Mouse (Mus musculus): ENCODE results near the gene Ascc1. TPM values are rescaled to one million over a fixed set of nuclear protein-coding genes. Genes with fewer than 3 reads are reported as not detected.
A peak's percentile ranks its signal among the peaks of the same experiment; 100 is the strongest.

Ascc1 gene
- total and polyA plus RNA-seq, 3 experiments, result 17.0 to 37.9 TPM; not detected in 1

- Histone ChIP-seq H3K4me3 (ENCODE audit: control insufficient read depth in 1 of 2, insufficient read depth in 1 of 2, low read depth in 2 of 2, low read length in 2 of 2) (peak overlapping the region in 1 of 2 experiments; percentile 13; a peak in 1 of 4 replicates), H3K9me3 (replicated peaks; ENCODE audit: insufficient read depth, low read length) (no peaks in the 10 kb centered on the region), H3K79me2 (ENCODE audit: control insufficient read depth, insufficient read depth, low read length, poor library complexity) (no peaks in the 10 kb centered on the region), H3K36me3 (ENCODE audit: control insufficient read depth in 1 of 2, insufficient read depth in 2 of 2, low read length in 2 of 2) (peaks cover 0 to 35% of the 10 kb centered on the region in 2 experiments; a peak in 2 of 4 replicates), H3K27ac (ENCODE audit: control insufficient read depth, low read depth, low read length) (peak overlapping the region; percentile 4; the same call in 1 of the 2 replicates), H3K9ac (ENCODE audit: control insufficient read depth, low read depth, low read length, poor library complexity, severe bottlenecking) (peak overlapping the region; percentile 35), H3K4me1 (ENCODE audit: control insufficient read depth in 1 of 2, insufficient read depth in 2 of 2, low read length in 2 of 2) (peaks cover 21 to 40% of the 10 kb centered on the region in 2 experiments), H3K27me3 (ENCODE audit: control insufficient read depth in 1 of 2, insufficient read depth in 2 of 2, low read length in 2 of 2) (no peaks in the 10 kb centered on the region)
- DNase-seq (ENCODE audit: low read depth, low spot score), result peak; percentile 87
- TF ChIP-seq MAFK (IDR thresholded peaks at IDR 0.05; ENCODE audit: borderline replicate concordance, low read depth, low read length) (no peak), ELF1 (IDR thresholded peaks at IDR 0.05; ENCODE audit: low read depth, low read length) (0 out of 2 replicates have a peak, but pooled peaks have one; percentile 10), MXI1 (IDR thresholded peaks at IDR 0.05; ENCODE audit: low read depth, low read length) (peak; percentile 18; the same call in 1 of the 2 replicates), GATA1 (IDR thresholded peaks at IDR 0.05; ENCODE audit: low read depth, low read length) (peak; percentile 8; the same call in 1 of the 2 replicates)
These were observed 23.5 kb upstream of the Ascc1 start for GRCm38 (mm10) chr10:59978873-59979743.

- peaks cover 12 to 26% of the 10 kb centered on the region in 2 experiments for H3K4me1 ChIP-seq (ENCODE audit: control insufficient read depth in 1 of 2, insufficient read depth in 2 of 2, low read length in 2 of 2)
- TF ChIP-seq GATA1 (IDR thresholded peaks at IDR 0.05; ENCODE audit: low read depth, low read length), result peak; percentile 55; the same call in 1 of the 2 replicates
- no peak for TF ChIP-seq BHLHE40 (IDR thresholded peaks at IDR 0.05; ENCODE audit: borderline replicate concordance, low read depth, low read length)
- peak; percentile 30 for TF ChIP-seq TAL1 (IDR thresholded peaks at IDR 0.05; ENCODE audit: low read length)
- TF ChIP-seq EP300 (IDR thresholded peaks at IDR 0.05; ENCODE audit: low read depth in 1 of 2, low read length in 2 of 2), result peak in 1 of 2 experiments; percentile 26; a peak in 1 of 4 replicates
- H3K79me2 ChIP-seq (ENCODE audit: control insufficient read depth, insufficient read depth, low read length, poor library complexity), result no peaks in the 10 kb centered on the region
- no peak overlapping the region for H3K4me3 ChIP-seq (ENCODE audit: control insufficient read depth in 1 of 2, insufficient read depth in 1 of 2, low read depth in 2 of 2, low read length in 2 of 2)
- no peak overlapping the region for H3K9ac ChIP-seq (ENCODE audit: control insufficient read depth, low read depth, low read length, poor library complexity, severe bottlenecking)
- H3K36me3 ChIP-seq (ENCODE audit: control insufficient read depth in 1 of 2, insufficient read depth in 2 of 2, low read length in 2 of 2), result peaks cover 0 to 26% of the 10 kb centered on the region in 2 experiments; a peak in 2 of 4 replicates
- H3K27ac ChIP-seq (ENCODE audit: control insufficient read depth, low read depth, low read length), result no peak overlapping the region
- DNase-seq (ENCODE audit: low read depth, low spot score), result peak; percentile 51
- H3K9me3 ChIP-seq (replicated peaks; ENCODE audit: insufficient read depth, low read length), result no peaks in the 10 kb centered on the region
- H3K27me3 ChIP-seq (ENCODE audit: control insufficient read depth in 1 of 2, insufficient read depth in 2 of 2, low read length in 2 of 2), result no peaks in the 10 kb centered on the region
These were observed 21.8 kb upstream of the Ascc1 start for GRCm38 (mm10) chr10:59980815-59981244.

DNA sequence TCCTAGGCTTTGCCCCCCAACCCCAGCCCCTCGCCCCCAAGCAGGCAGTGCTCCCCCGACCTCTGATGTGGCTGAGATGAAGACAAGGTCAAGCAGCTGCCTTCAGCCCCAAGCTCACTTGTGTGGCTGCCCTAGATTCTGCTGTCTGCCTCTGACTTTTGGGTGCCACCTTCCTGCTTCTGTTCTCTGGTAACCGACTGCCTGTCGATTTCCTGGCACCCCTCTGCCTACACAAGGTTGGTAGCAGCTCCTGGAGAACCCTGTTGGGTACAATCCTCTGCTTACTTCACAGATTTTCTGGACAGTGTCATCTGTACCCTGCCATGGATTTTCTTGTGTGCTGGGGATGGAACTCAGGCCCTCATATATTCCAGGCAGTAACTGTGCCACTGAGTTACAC lies 21.3 kb upstream of the Ascc1 start:
- DNase-seq (ENCODE audit: low read depth, low spot score), result no peak
- no peak overlapping the region for H3K9ac ChIP-seq (ENCODE audit: control insufficient read depth, low read depth, low read length, poor library complexity, severe bottlenecking)
- no peak for TF ChIP-seq ZC3H11A (IDR thresholded peaks at IDR 0.05; ENCODE audit: low read depth, low read length)
- 0 out of 2 replicates have a peak, but pooled peaks have one; percentile 28 for TF ChIP-seq POLR2AphosphoS2 (IDR thresholded peaks at IDR 0.05; ENCODE audit: low read length)
- H3K9me3 ChIP-seq (replicated peaks; ENCODE audit: insufficient read depth, low read length), result no peaks in the 10 kb centered on the region
- H3K4me3 ChIP-seq (ENCODE audit: control insufficient read depth in 1 of 2, insufficient read depth in 1 of 2, low read depth in 2 of 2, low read length in 2 of 2), result no peak overlapping the region
- H3K79me2 ChIP-seq (ENCODE audit: control insufficient read depth, insufficient read depth, low read length, poor library complexity), result no peaks in the 10 kb centered on the region
- H3K27me3 ChIP-seq (ENCODE audit: control insufficient read depth in 1 of 2, insufficient read depth in 2 of 2, low read length in 2 of 2), result no peaks in the 10 kb centered on the region
- no peak overlapping the region for H3K27ac ChIP-seq (ENCODE audit: control insufficient read depth, low read depth, low read length)
- H3K36me3 ChIP-seq (ENCODE audit: control insufficient read depth in 1 of 2, insufficient read depth in 2 of 2, low read length in 2 of 2), result peaks cover 0 to 26% of the 10 kb centered on the region in 2 experiments; a peak in 2 of 4 replicates
- peaks cover 12 to 26% of the 10 kb centered on the region in 2 experiments for H3K4me1 ChIP-seq (ENCODE audit: control insufficient read depth in 1 of 2, insufficient read depth in 2 of 2, low read length in 2 of 2)
